Mouse (Mus musculus): Measurements from ENCODE around the gene Slc2a5. TPM values are rescaled to one million over a fixed set of nuclear protein-coding genes. Genes with fewer than 3 reads are reported as not detected.

Gene Slc2a5
- polyA plus RNA-seq, 1 experiment from 2014 or later: 1.7 TPM

GRCm38 (mm10) chr4:150105671-150106070 is 13.4 kb upstream of the Slc2a5 start:
- H3K4me1 ChIP-seq: no peaks in the 10 kb centered on the region
- H3K27me3 ChIP-seq: no peaks in the 10 kb centered on the region
- 46% methylated on average over 7 of the region's 7 CpGs for WGBS
- H3K4me3 ChIP-seq (replicated peaks): no peak overlapping the region
- no peak overlapping the region for H3K27ac ChIP-seq (replicated peaks)
- no peak overlapping the region for H3K9ac ChIP-seq
- H3K4me2 ChIP-seq (replicated peaks): no peak overlapping the region
- 0 out of 2 replicates have a peak, but pooled peaks cover 8% of the 10 kb centered on the region for H3K36me3 ChIP-seq
- ATAC-seq (ENCODE audit: insufficient number of reproducible peaks, low FRiP score, low TSS enrichment, low read depth): no peak
- H3K9me3 ChIP-seq (replicated peaks): no peaks in the 10 kb centered on the region

GRCm38 (mm10) chr4:150106637-150107036 is 12.4 kb upstream of the Slc2a5 start:
- Histone ChIP-seq H3K9ac (no peak overlapping the region), H3K4me1 (no peaks in the 10 kb centered on the region), H3K4me3 (replicated peaks) (no peak overlapping the region), H3K9me3 (replicated peaks) (no peaks in the 10 kb centered on the region), H3K27ac (replicated peaks) (no peak overlapping the region), H3K27me3 (no peaks in the 10 kb centered on the region), H3K4me2 (replicated peaks) (no peak overlapping the region), H3K36me3 (0 out of 2 replicates have a peak, but pooled peaks cover 8% of the 10 kb centered on the region)
- 78% methylated on average over 5 of the region's 5 CpGs for WGBS
- no peak for ATAC-seq (ENCODE audit: insufficient number of reproducible peaks, low FRiP score, low TSS enrichment, low read depth)

- H3K4me1 ChIP-seq: no peaks in the 10 kb centered on the region
- no peaks in the 10 kb centered on the region for H3K36me3 ChIP-seq
- 55% methylated on average over 3 of the region's 3 CpGs for WGBS
- no peak overlapping the region for H3K4me3 ChIP-seq (replicated peaks)
- H3K27ac ChIP-seq (replicated peaks): no peak overlapping the region
- no peak overlapping the region for H3K9ac ChIP-seq
- H3K27me3 ChIP-seq: no peaks in the 10 kb centered on the region
- no peaks in the 10 kb centered on the region for H3K9me3 ChIP-seq (replicated peaks)
- no peak overlapping the region for H3K4me2 ChIP-seq (replicated peaks)
- no peak for ATAC-seq (ENCODE audit: insufficient number of reproducible peaks, low FRiP score, low TSS enrichment, low read depth)
Measured at GRCm38 (mm10) chr4:150109636-150110035, 9.4 kb upstream of the Slc2a5 start.

GRCm38 (mm10) chr4:150110373-150110772 is 8.7 kb upstream of the Slc2a5 start:
- 72% methylated on average over 9 of the region's 9 CpGs for WGBS
- Histone ChIP-seq H3K4me3 (replicated peaks) (no peak overlapping the region), H3K36me3 (no peaks in the 10 kb centered on the region), H3K27ac (replicated peaks) (no peak overlapping the region), H3K4me1 (no peaks in the 10 kb centered on the region), H3K9ac (no peak overlapping the region), H3K27me3 (no peaks in the 10 kb centered on the region), H3K9me3 (replicated peaks) (no peaks in the 10 kb centered on the region), H3K4me2 (replicated peaks) (no peak overlapping the region)
- ATAC-seq (ENCODE audit: insufficient number of reproducible peaks, low FRiP score, low TSS enrichment, low read depth): no peak

- ATAC-seq (ENCODE audit: insufficient number of reproducible peaks, low FRiP score, low TSS enrichment, low read depth): no peak; the same call in 1 of the 2 replicates
- Histone ChIP-seq H3K27me3 (no peaks in the 10 kb centered on the region), H3K9ac (no peak overlapping the region), H3K9me3 (replicated peaks) (no peaks in the 10 kb centered on the region), H3K36me3 (no peaks in the 10 kb centered on the region), H3K4me1 (no peaks in the 10 kb centered on the region), H3K27ac (replicated peaks) (no peak overlapping the region), H3K4me2 (replicated peaks) (peak overlapping the region; percentile 32), H3K4me3 (replicated peaks) (no peak overlapping the region)
- WGBS: 3% methylated on average over 15 of the region's 15 CpGs
Measured at GRCm38 (mm10) chr4:150112867-150113266, 6.2 kb upstream of the Slc2a5 start.

GRCm38 (mm10) chr4:150114505-150115061 is 4.5 kb upstream of the Slc2a5 start:
- Histone ChIP-seq H3K9me3 (replicated peaks) (no peaks in the 10 kb centered on the region), H3K27me3 (no peaks in the 10 kb centered on the region), H3K36me3 (no peaks in the 10 kb centered on the region), H3K4me3 (replicated peaks) (no peak overlapping the region), H3K4me1 (0 out of 2 replicates have a peak, but pooled peaks cover 7% of the 10 kb centered on the region), H3K27ac (replicated peaks) (no peak overlapping the region), H3K4me2 (replicated peaks) (no peak overlapping the region), H3K9ac (no peak overlapping the region)
- ATAC-seq (ENCODE audit: insufficient number of reproducible peaks, low FRiP score, low TSS enrichment, low read depth): no peak
- 92% methylated on average over 26 of the region's 26 CpGs for WGBS

- H3K9ac ChIP-seq: no peak overlapping the region
- H3K4me1 ChIP-seq: 0 out of 2 replicates have a peak, but pooled peaks cover 7% of the 10 kb centered on the region
- H3K4me2 ChIP-seq (replicated peaks): no peak overlapping the region
- ATAC-seq (ENCODE audit: insufficient number of reproducible peaks, low FRiP score, low TSS enrichment, low read depth): no peak
- H3K27ac ChIP-seq (replicated peaks): no peak overlapping the region
- no peaks in the 10 kb centered on the region for H3K9me3 ChIP-seq (replicated peaks)
- no peaks in the 10 kb centered on the region for H3K27me3 ChIP-seq
- 29% methylated on average over 5 of the region's 5 CpGs for WGBS
- no peaks in the 10 kb centered on the region for H3K36me3 ChIP-seq
- H3K4me3 ChIP-seq (replicated peaks): no peak overlapping the region
Measured at GRCm38 (mm10) chr4:150117311-150117710, 1.8 kb upstream of the Slc2a5 start.

GRCm38 (mm10) chr4:150118163-150118562 is 920 bp upstream of the Slc2a5 start:
- Histone ChIP-seq H3K4me3 (replicated peaks) (no peak overlapping the region), H3K27me3 (no peaks in the 10 kb centered on the region), H3K4me2 (replicated peaks) (no peak overlapping the region), H3K4me1 (0 out of 2 replicates have a peak, but pooled peaks cover 7% of the 10 kb centered on the region), H3K9me3 (replicated peaks) (no peaks in the 10 kb centered on the region), H3K36me3 (no peaks in the 10 kb centered on the region), H3K27ac (replicated peaks) (no peak overlapping the region), H3K9ac (no peak overlapping the region)
- WGBS: 67% methylated on average over 6 of the region's 6 CpGs
- ATAC-seq (ENCODE audit: insufficient number of reproducible peaks, low FRiP score, low TSS enrichment, low read depth): no peak

- Histone ChIP-seq H3K9me3 (replicated peaks) (no peaks in the 10 kb centered on the region), H3K4me1 (0 out of 2 replicates have a peak, but pooled peaks cover 7% of the 10 kb centered on the region), H3K27me3 (no peaks in the 10 kb centered on the region), H3K4me3 (replicated peaks) (no peak overlapping the region), H3K36me3 (no peaks in the 10 kb centered on the region), H3K9ac (no peak overlapping the region), H3K4me2 (replicated peaks) (no peak overlapping the region), H3K27ac (replicated peaks) (no peak overlapping the region)
- 50% methylated on average over 14 of the region's 14 CpGs for WGBS
- ATAC-seq (ENCODE audit: insufficient number of reproducible peaks, low FRiP score, low TSS enrichment, low read depth): no peak
Measured at GRCm38 (mm10) chr4:150119640-150120039, 557 bp downstream of the Slc2a5 start.

GRCm38 (mm10) chr4:150120173-150120833 is 1.2 kb downstream of the Slc2a5 start:
- no peak overlapping the region for H3K9ac ChIP-seq
- H3K36me3 ChIP-seq: no peaks in the 10 kb centered on the region
- H3K4me3 ChIP-seq (replicated peaks): no peak overlapping the region
- H3K4me2 ChIP-seq (replicated peaks): no peak overlapping the region
- H3K4me1 ChIP-seq: 0 out of 2 replicates have a peak, but pooled peaks cover 7% of the 10 kb centered on the region
- no peak overlapping the region for H3K27ac ChIP-seq (replicated peaks)
- H3K27me3 ChIP-seq: no peaks in the 10 kb centered on the region
- H3K9me3 ChIP-seq (replicated peaks): no peaks in the 10 kb centered on the region
- peak; percentile 22; the same call in 1 of the 2 replicates for ATAC-seq (ENCODE audit: insufficient number of reproducible peaks, low FRiP score, low TSS enrichment, low read depth)
- WGBS: 50% methylated on average over 15 of the region's 15 CpGs

- Histone ChIP-seq H3K4me1 (0 out of 2 replicates have a peak, but pooled peaks cover 7% of the 10 kb centered on the region), H3K4me2 (replicated peaks) (no peak overlapping the region), H3K4me3 (replicated peaks) (no peak overlapping the region), H3K36me3 (no peaks in the 10 kb centered on the region), H3K9me3 (replicated peaks) (no peaks in the 10 kb centered on the region), H3K9ac (no peak overlapping the region), H3K27me3 (no peaks in the 10 kb centered on the region), H3K27ac (replicated peaks) (no peak overlapping the region)
- ATAC-seq (ENCODE audit: insufficient number of reproducible peaks, low FRiP score, low TSS enrichment, low read depth): no peak
- 72% methylated on average over 8 of the region's 8 CpGs for WGBS
Measured at GRCm38 (mm10) chr4:150121430-150121829, 2.3 kb downstream of the Slc2a5 start.

All from embryonic facial prominence, embryonic 15.5 days (tissue).